ENCODE assay signal across 9 mouse cellular contexts in genomic region chr5:104072272-104072886, GRCm38 (mm10). TPM values are rescaled to one million over a fixed set of nuclear protein-coding genes. Genes with fewer than 3 reads are reported as not detected.
DNase-seq lines count a peak whose midpoint lies in the region; ATAC-seq and TF ChIP-seq lines count a peak whose summit lies in the region.
"Had no signal": no experiment of that assay in that cellular context is flagged by ENCODE, and none has a peak within 500 bp of the region (broad histone marks: within the 10 kb centered on the region; RNA-seq: fewer than 3 reads in every experiment).

No protein-coding gene starts in this region.

- no peak overlapping the region for H3K4me3 ChIP-seq in heart, postnatal 0 days (ENCODE audit: low read depth, low read length)

- H3K9ac ChIP-seq in heart, postnatal 0 days (replicated peaks; ENCODE audit: low read depth, low read length) = no peak overlapping the region

- H3K27ac ChIP-seq in heart, postnatal 0 days (ENCODE audit: low read depth) = peak overlapping the region; percentile 52

- H3K4me1 ChIP-seq in heart, postnatal 0 days (ENCODE audit: control insufficient read depth, insufficient read depth) = no peaks in the 10 kb centered on the region

- peak; percentile 52 for DNase-seq in 3T3-L1 (ENCODE audit: low read depth, low spot score)
- peak; percentile 69 for DNase-seq in brain, adult 2 months (ENCODE audit: low read depth, low spot score)
- peak; percentile 71 for DNase-seq in heart, postnatal 0 days (ENCODE audit: low spot score)
- peak; percentile 84 for DNase-seq in mesoderm, embryonic 11.5 days (ENCODE audit: low read depth, low spot score)
- no peak for DNase-seq in gastrocnemius, postnatal 4 days (ENCODE audit: low spot score in 2 of 2)
- DNase-seq in left cerebral cortex, adult 9 months (ENCODE audit: low spot score in 2 of 2) = no peak
- no peak for DNase-seq in layer of hippocampus, adult 9-11 months
- no peak for DNase-seq in T-cell, adult 2 months (ENCODE audit: low spot score)

- WGBS in heart, postnatal 0 days = 29% methylated on average over 7 of the region's 8 CpGs

- no peaks in the 10 kb centered on the region for H3K27me3 ChIP-seq in heart, postnatal 0 days (ENCODE audit: control insufficient read depth, insufficient read depth, low read length)

- peak; percentile 89 for ATAC-seq in heart, postnatal 0 days (ENCODE audit: insufficient read depth, low read depth)

- no peak for TF ChIP-seq EP300 in heart, postnatal 0 days (IDR thresholded peaks at IDR 0.05; ENCODE audit: low read depth)

- TF ChIP-seq CTCF in heart, postnatal 0 days (IDR thresholded peaks at IDR 0.05; ENCODE audit: low read depth) = no peak

- H3K4me2 ChIP-seq in heart, postnatal 0 days (ENCODE audit: low read depth, low read length) = peak overlapping the region; percentile 22; the same call in 1 of the 2 replicates

- H3K9me3 ChIP-seq in heart, postnatal 0 days (replicated peaks; ENCODE audit: control insufficient read depth, low read length) = no peaks in the 10 kb centered on the region

- no peaks in the 10 kb centered on the region for H3K36me3 ChIP-seq in heart, postnatal 0 days (replicated peaks; ENCODE audit: control insufficient read depth, insufficient read depth, low read length)

RNA-seq across cellular contexts. Expression of gene Gm17660, which starts 5.0 kb away (rescaled TPM):
- not detected in 2 replicates for total RNA-seq in heart, postnatal 0 days (2014; rRNA removed; ENCODE audit: low replicate concordance)
- polyA plus RNA-seq in heart, postnatal 0 days (2015; fragmentation: Nextera tagmentation; extraction: Ambion mirVana) = not detected in 2 replicates
- total RNA-seq in gastrocnemius, postnatal 4 days (2021) = not detected
- total RNA-seq: left cerebral cortex, postnatal 14 days had no signal

RNA-seq across cellular contexts. Expression of gene Nudt9, which starts 26.3 kb away (rescaled TPM):
- total RNA-seq in heart, postnatal 0 days (2014; rRNA removed; ENCODE audit: low replicate concordance) = 39.6 and 62.9 TPM in 2 replicates
- 51.0 and 52.5 TPM in 2 replicates for polyA plus RNA-seq in heart, postnatal 0 days (2015; fragmentation: Nextera tagmentation; extraction: Ambion mirVana)
- 10 to 100 TPM; 38.9 to 39.9 TPM for total RNA-seq in gastrocnemius, postnatal 4 days (2021)

RNA-seq across cellular contexts. Expression of gene Sparcl1, which starts 41.2 kb away (rescaled TPM):
- 123 and 168 TPM in 2 replicates for total RNA-seq in heart, postnatal 0 days (2014; rRNA removed; ENCODE audit: low replicate concordance)
- 97.3 and 99.0 TPM in 2 replicates for polyA plus RNA-seq in heart, postnatal 0 days (2015; fragmentation: Nextera tagmentation; extraction: Ambion mirVana)
- total RNA-seq in gastrocnemius, postnatal 4 days (2021) = 100 to 1,000 TPM; 226 to 268 TPM

RNA-seq across cellular contexts. Expression of gene Hsd17b11, which starts 50.7 kb away (rescaled TPM):
- total RNA-seq in heart, postnatal 0 days (2014; rRNA removed; ENCODE audit: low replicate concordance) = 6.2 and 14.3 TPM in 2 replicates
- polyA plus RNA-seq in heart, postnatal 0 days (2015; fragmentation: Nextera tagmentation; extraction: Ambion mirVana) = 4.4 and 5.9 TPM in 2 replicates
- 10 to 100 TPM; 22.7 to 25.9 TPM for total RNA-seq in gastrocnemius, postnatal 4 days (2021)

Comparison
In these comparisons a context has a peak if more than half of its experiments do, and no peak if none do; other contexts are left out.
1. DNase-seq: peak in 3T3-L1 (single experiment), brain, adult 2 months (single experiment), heart, postnatal 0 days (single experiment) and mesoderm, embryonic 11.5 days (single experiment); none in gastrocnemius, postnatal 4 days (0 of 2), left cerebral cortex, adult 9 months (0 of 2), layer of hippocampus, adult 9-11 months (single experiment) and T-cell, adult 2 months (single experiment).